Mouse (Mus musculus) testis, adult 2 months (tissue): ENCODE data around the gene Auts2.

ENCODE experiments used
- CTCF ChIP-seq: fragments of 200-500 bp; IDR thresholded peaks from 2 replicates; pipeline ENCODE4 v1.5.1; 2012; ENCODE audit warnings: low read depth, mild to moderate bottlenecking, inconsistent platforms, low read length, moderate library complexity; ENCODE audit not compliant: control insufficient read depth, insufficient read depth, insufficient replicate concordance
- POLR2A ChIP-seq: fragments of 200-500 bp; IDR thresholded peaks from 2 replicates; pipeline ENCODE4 v1.6.1; 2012; ENCODE audit warnings: low read depth, mild to moderate bottlenecking, inconsistent platforms, low read length, moderate library complexity; ENCODE audit not compliant: control insufficient read depth

DNA sequence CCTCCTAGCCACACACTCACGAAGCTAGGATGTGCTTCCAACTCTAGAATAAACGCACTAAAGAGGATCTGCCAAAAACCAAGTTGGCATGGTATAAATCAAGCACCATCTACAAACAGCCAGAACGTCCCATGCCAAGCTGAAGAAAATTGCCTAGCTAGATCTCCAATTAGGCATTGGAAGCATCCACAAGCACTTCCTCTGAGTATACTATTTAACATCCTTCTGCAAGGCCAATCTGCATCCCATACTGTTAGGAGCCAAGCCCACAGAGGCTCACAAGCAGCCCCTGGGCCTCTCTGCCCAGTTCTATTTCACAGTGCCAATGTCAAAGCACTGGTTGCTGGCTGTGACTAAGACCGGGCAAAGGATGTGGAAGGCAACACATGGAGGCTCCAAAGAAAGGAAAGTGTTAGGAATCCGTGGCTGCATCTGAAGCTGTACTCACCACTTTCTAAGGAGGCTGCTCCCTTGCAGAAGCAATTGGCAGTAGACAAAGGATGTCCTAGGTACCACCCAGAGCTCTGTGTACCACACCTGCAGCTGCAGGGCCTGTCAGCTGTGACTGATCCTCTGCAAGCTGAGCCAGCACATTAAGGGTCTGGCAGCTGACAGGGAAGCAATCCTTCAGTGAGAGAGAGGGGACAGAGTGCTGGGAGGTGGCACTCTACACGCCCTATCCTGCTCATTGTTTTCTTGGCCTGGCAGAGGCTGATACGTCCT, 407.0 kb downstream of the Auts2 start:
- TF ChIP-seq POLR2A: no peak
- TF ChIP-seq CTCF: no peak
